Mouse (Mus musculus): ENCODE data around the gene Ppm1a. TPM values are rescaled to one million over a fixed set of nuclear protein-coding genes. Genes with fewer than 3 reads are reported as not detected.

Gene Ppm1a
- polyA plus RNA-seq, 1 experiment = 143 TPM

- DNase-seq (ENCODE audit: low spot score) = no peak
Measured at GRCm38 (mm10) chr12:72825656-72826055, 68.4 kb downstream of the Ppm1a start.

- no peak for DNase-seq (ENCODE audit: low spot score)
Measured at GRCm38 (mm10) chr12:72828846-72829556, 71.7 kb downstream of the Ppm1a start.

GRCm38 (mm10) chr12:72829777-72830176 lies 72.5 kb downstream of the Ppm1a start:
- DNase-seq (ENCODE audit: low spot score) = no peak

- DNase-seq (ENCODE audit: low spot score) = no peak
Measured at GRCm38 (mm10) chr12:72830317-72830716, 73.1 kb downstream of the Ppm1a start.

GRCm38 (mm10) chr12:72831711-72832432 lies 74.6 kb downstream of the Ppm1a start:
- no peak for DNase-seq (ENCODE audit: low spot score)

GRCm38 (mm10) chr12:72834773-72835517 lies 77.7 kb downstream of the Ppm1a start:
- no peak for DNase-seq (ENCODE audit: low spot score)

GRCm38 (mm10) chr12:72835518-72836015 lies 78.3 kb downstream of the Ppm1a start:
- DNase-seq (ENCODE audit: low spot score) = no peak

GRCm38 (mm10) chr12:72837302-72837701 lies 80.0 kb downstream of the Ppm1a start:
- no peak for DNase-seq (ENCODE audit: low spot score)

GRCm38 (mm10) chr12:72841500-72841899 lies 84.2 kb downstream of the Ppm1a start:
- DNase-seq (ENCODE audit: low spot score) = no peak

GRCm38 (mm10) chr12:72843135-72843534 lies 85.9 kb downstream of the Ppm1a start:
- DNase-seq (ENCODE audit: low spot score) = no peak

- DNase-seq (ENCODE audit: low spot score) = no peak
Measured at GRCm38 (mm10) chr12:72843555-72843954, 86.3 kb downstream of the Ppm1a start.

- no peak for DNase-seq (ENCODE audit: low spot score)
Measured at GRCm38 (mm10) chr12:72843973-72844620, 86.8 kb downstream of the Ppm1a start.

- DNase-seq (ENCODE audit: low spot score) = no peak
Measured at GRCm38 (mm10) chr12:72845946-72846345, 88.7 kb downstream of the Ppm1a start.

GRCm38 (mm10) chr12:72847725-72848124 lies 90.5 kb downstream of the Ppm1a start:
- no peak for DNase-seq (ENCODE audit: low spot score)

Other genes with a start within 250 kb of the Ppm1a start
- gene Pcnx4, start 221.1 kb upstream of the Ppm1a start, polyA plus RNA-seq (2012; rRNA removed) = 7.9 and 9.0 TPM in 2 replicates
- not detected in 2 replicates for gene Gm4756, start 107.8 kb upstream of the Ppm1a start, polyA plus RNA-seq (2012; rRNA removed)
- 88.7 and 94.8 TPM in 2 replicates for gene Dhrs7, start 92.5 kb upstream of the Ppm1a start, polyA plus RNA-seq (2012; rRNA removed)
- gene Six6, start 182.4 kb downstream of the Ppm1a start, polyA plus RNA-seq (2012; rRNA removed) = not detected in 2 replicates
- 2.0 and 3.4 TPM in 2 replicates for gene 4930447C04Rik, start 183.3 kb downstream of the Ppm1a start, polyA plus RNA-seq (2012; rRNA removed)

All from urinary bladder, adult 2 months (tissue).